ENCODE assay signal across 19 mouse cellular contexts in the genomic region with DNA sequence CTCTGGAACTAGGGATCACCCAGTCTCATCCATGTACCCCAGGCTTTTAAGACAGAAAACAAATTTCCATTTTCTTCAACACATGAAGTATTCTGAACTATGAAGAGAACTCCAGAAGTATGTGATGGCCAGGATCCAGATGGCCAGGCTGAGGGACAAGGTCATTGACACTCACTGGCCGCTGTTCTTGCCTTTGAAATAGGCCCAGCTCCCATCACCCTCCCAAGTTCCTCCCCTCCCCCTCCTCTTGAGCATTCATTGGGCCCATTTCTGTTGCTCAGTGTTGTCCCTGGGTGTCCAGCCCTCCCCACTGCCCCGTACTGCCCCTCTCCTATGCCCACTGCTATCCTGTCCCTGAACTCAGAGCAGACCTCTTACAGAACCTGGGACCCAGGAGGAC. TPM values are rescaled to one million over a fixed set of nuclear protein-coding genes. Genes with fewer than 3 reads are reported as not detected.
A peak's percentile ranks its signal among the peaks of the same experiment; 100 is the strongest.
DNase-seq lines count a peak whose midpoint lies in the region; ATAC-seq and TF ChIP-seq lines count a peak whose summit lies in the region.
"Had no signal": no experiment of that assay in that cellular context is flagged by ENCODE, and none has a peak within 500 bp of the region (broad histone marks: within the 10 kb centered on the region; RNA-seq: fewer than 3 reads in every experiment).

No protein-coding gene starts in this region.

- no peak overlapping the region for H3K4me2 ChIP-seq in forebrain, embryonic 11.5 days (ENCODE audit: low read depth, low read length, severe bottlenecking)
- H3K4me2 ChIP-seq in kidney, embryonic 15.5 days = no peak overlapping the region
- H3K4me2 ChIP-seq: heart, embryonic 15.5 days; hindbrain, embryonic 12.5 days; intestine, embryonic 15.5 days; midbrain, embryonic 13.5 days had no signal

- H3K4me3 ChIP-seq in forebrain, embryonic 10.5 days = no peak overlapping the region
- H3K4me3 ChIP-seq in forebrain, embryonic 11.5 days (ENCODE audit: low read depth, low read length) = no peak overlapping the region
- no peak overlapping the region for H3K4me3 ChIP-seq in kidney, adult 2 months (ENCODE audit: insufficient read depth, low read depth, low read length)
- no peak overlapping the region for H3K4me3 ChIP-seq in kidney, embryonic 15.5 days (replicated peaks)
- H3K4me3 ChIP-seq: heart, embryonic 15.5 days; hindbrain, embryonic 12.5 days; intestine, embryonic 15.5 days; midbrain, embryonic 13.5 days had no signal

- no peak for TF ChIP-seq CTCF in kidney, adult 2 months (conservative IDR thresholded peaks at IDR 0.05; ENCODE audit: insufficient read depth, insufficient read length, low read depth, low read length)

- no peak overlapping the region for H3K9ac ChIP-seq in forebrain, embryonic 11.5 days (ENCODE audit: low read length)
- H3K9ac ChIP-seq in kidney, embryonic 15.5 days = no peak overlapping the region
- H3K9ac ChIP-seq: heart, embryonic 15.5 days; hindbrain, embryonic 12.5 days; intestine, embryonic 15.5 days; liver, embryonic 14.5 days; midbrain, embryonic 13.5 days had no signal

- no peak for DNase-seq in forebrain, embryonic 10.5 days (ENCODE audit: extremely low spot score, low spot score)
- no peak for DNase-seq in forebrain, embryonic 11.5 days (ENCODE audit: low spot score)
- DNase-seq in kidney, adult 2 months = peak; percentile 62
- DNase-seq in kidney, postnatal 10 days = peak; percentile 76
- peak; percentile 54 for DNase-seq in lung, postnatal 14 days
- DNase-seq in cerebellum, postnatal 14 days = no peak
- DNase-seq: B cell, adult 2 months; cerebellum, adult 11 months; cerebellum, postnatal 25 days; gastrocnemius, postnatal 36 days; right cerebral cortex, adult 18-20 months; thymus, postnatal 4 days had no signal

- H3K36me3 ChIP-seq in forebrain, embryonic 10.5 days (replicated peaks) = no peaks in the 10 kb centered on the region
- no peaks in the 10 kb centered on the region for H3K36me3 ChIP-seq in forebrain, embryonic 11.5 days (ENCODE audit: control insufficient read depth, insufficient read depth, low read length)
- H3K36me3 ChIP-seq in kidney, adult 2 months (ENCODE audit: control insufficient read depth, insufficient read depth, low read length) = no peaks in the 10 kb centered on the region
- H3K36me3 ChIP-seq in kidney, embryonic 15.5 days = no peaks in the 10 kb centered on the region
- H3K36me3 ChIP-seq: heart, embryonic 15.5 days; hindbrain, embryonic 12.5 days; intestine, embryonic 15.5 days; midbrain, embryonic 13.5 days had no signal

- H3K9me3 ChIP-seq in forebrain, embryonic 10.5 days = no peaks in the 10 kb centered on the region
- no peaks in the 10 kb centered on the region for H3K9me3 ChIP-seq in forebrain, embryonic 11.5 days (ENCODE audit: control insufficient read depth, low read length)
- no peaks in the 10 kb centered on the region for H3K9me3 ChIP-seq in kidney, embryonic 15.5 days (replicated peaks)
- H3K9me3 ChIP-seq: heart, embryonic 15.5 days; hindbrain, embryonic 12.5 days; intestine, embryonic 15.5 days; midbrain, embryonic 13.5 days had no signal

- H3K27ac ChIP-seq in forebrain, embryonic 10.5 days = 0 out of 2 replicates have a peak overlapping the region, but pooled peaks have one; percentile 17
- H3K27ac ChIP-seq in forebrain, embryonic 11.5 days (ENCODE audit: low read depth, low read length) = no peak overlapping the region
- H3K27ac ChIP-seq in kidney, adult 2 months (ENCODE audit: insufficient read depth, low read depth, low read length) = no peak overlapping the region
- no peak overlapping the region for H3K27ac ChIP-seq in kidney, embryonic 15.5 days
- H3K27ac ChIP-seq: heart, embryonic 15.5 days; hindbrain, embryonic 12.5 days; liver, embryonic 14.5 days; midbrain, embryonic 13.5 days had no signal

- TF ChIP-seq POLR2A in kidney, adult 2 months (IDR thresholded peaks at IDR 0.05; ENCODE audit: low read depth, low read length) = no peak

- WGBS in forebrain, embryonic 10.5 days = 88% methylated on average over 2 of the region's 2 CpGs
- 90% methylated on average over 2 of the region's 2 CpGs for WGBS in forebrain, embryonic 11.5 days
- 54% methylated on average over 2 of the region's 2 CpGs for WGBS in kidney, adult 2 months
- 76% methylated on average over 2 of the region's 2 CpGs for WGBS in kidney, embryonic 15.5 days

- H3K27me3 ChIP-seq in forebrain, embryonic 10.5 days (ENCODE audit: poor library complexity, severe bottlenecking) = peaks cover 23% of the 10 kb centered on the region
- H3K27me3 ChIP-seq in forebrain, embryonic 11.5 days (ENCODE audit: control insufficient read depth, insufficient read depth, low read length) = no peaks in the 10 kb centered on the region
- H3K27me3 ChIP-seq in kidney, adult 2 months (replicated peaks; ENCODE audit: control insufficient read depth, insufficient read depth, low read length) = no peaks in the 10 kb centered on the region
- H3K27me3 ChIP-seq in kidney, embryonic 15.5 days = peaks cover 3% of the 10 kb centered on the region; the same call in 1 of the 2 replicates
- H3K27me3 ChIP-seq: heart, embryonic 15.5 days; intestine, embryonic 15.5 days; midbrain, embryonic 13.5 days had no signal

- peaks cover 29% of the 10 kb centered on the region for H3K4me1 ChIP-seq in forebrain, embryonic 10.5 days
- H3K4me1 ChIP-seq in forebrain, embryonic 11.5 days (replicated peaks; ENCODE audit: control insufficient read depth, insufficient read depth, low read length) = no peaks in the 10 kb centered on the region
- H3K4me1 ChIP-seq in kidney, adult 2 months (ENCODE audit: control insufficient read depth, insufficient read depth, low read length) = no peaks in the 10 kb centered on the region
- peaks cover 30% of the 10 kb centered on the region for H3K4me1 ChIP-seq in kidney, embryonic 15.5 days

- ATAC-seq in forebrain, embryonic 11.5 days (replicated peaks; ENCODE audit: low FRiP score) = no peak
- no peak for ATAC-seq in kidney, embryonic 15.5 days (replicated peaks; ENCODE audit: low FRiP score)
- ATAC-seq: forebrain, embryonic 14.5 days; intestine, embryonic 15.5 days; midbrain, embryonic 13.5 days had no signal

RNA-seq across cellular contexts. Expression of gene Ano1, which starts 2.9 kb away (rescaled TPM):
- polyA plus RNA-seq in forebrain, embryonic 10.5 days (2016; fragmentation: Nextera tagmentation; extraction: Ambion mirVana) = 17.9 and 22.3 TPM in 2 replicates
- 22.9 and 25.6 TPM in 2 replicates for polyA plus RNA-seq in forebrain, embryonic 11.5 days (2014; fragmentation: Nextera tagmentation; extraction: Ambion mirVana)
- polyA plus RNA-seq in kidney, adult 2 months (2012; rRNA removed) = 10.0 and 14.7 TPM in 2 replicates
- 42.1 and 47.8 TPM in 2 replicates for polyA plus RNA-seq in kidney, embryonic 15.5 days (2015; fragmentation: Nextera tagmentation; extraction: Ambion mirVana)

Comparison
In these comparisons a context has a peak if more than half of its experiments do, and no peak if none do; other contexts are left out.
1. DNase-seq: peak in kidney, adult 2 months (single experiment), kidney, postnatal 10 days (single experiment) and lung, postnatal 14 days (single experiment); none in forebrain, embryonic 10.5 days (single experiment), forebrain, embryonic 11.5 days (single experiment) and cerebellum, postnatal 14 days (0 of 2).